Mouse (Mus musculus) heart, embryonic 16.5 days (tissue): Measurements from ENCODE around the gene Pabpn1l. TPM values are rescaled to one million over a fixed set of nuclear protein-coding genes. Genes with fewer than 3 reads are reported as not detected.

Experiments
- ATAC-seq: fragments of 200-750 bp; cut with Nextera tagmentation; replicated peaks from 2 replicates; pipeline ENCODE4 v1.8.0; 2017; ENCODE audit warnings: moderate number of reproducible peaks; ENCODE audit not compliant: insufficient read depth, low FRiP score; ENCODE audit errors: extremely low read depth
- H3K27ac ChIP-seq: fragments of 300-500 bp; sonication (generic); 2 replicates; pipeline ENCODE4 v1.5.1; 2014; ENCODE audit warnings: mild to moderate bottlenecking, low read length, control low read depth, moderate library complexity
- H3K27me3 ChIP-seq: fragments of 300-500 bp; sonication (generic); 2 replicates; pipeline ENCODE4 v1.6.1; 2014; ENCODE audit warnings: low read length, mixed read lengths; ENCODE audit not compliant: control insufficient read depth, insufficient read depth
- H3K36me3 ChIP-seq: fragments of 300-500 bp; sonication (generic); 2 replicates; pipeline ENCODE4 v1.6.1; 2014; ENCODE audit not compliant: control insufficient read depth, insufficient read depth
- H3K4me1 ChIP-seq: fragments of 300-500 bp; sonication (generic); 2 replicates; pipeline ENCODE4 v1.6.1; 2014; ENCODE audit warnings: low read length, mixed read lengths; ENCODE audit not compliant: control insufficient read depth, insufficient read depth
- H3K4me2 ChIP-seq: fragments of 300-500 bp; sonication (generic); 2 replicates; pipeline ENCODE4 v1.6.1; 2014; ENCODE audit warnings: low read depth, mild to moderate bottlenecking, control low read depth, low read length
- H3K4me3 ChIP-seq: fragments of 300-500 bp; sonication (generic); 2 replicates; pipeline ENCODE4 v1.5.1; 2014; ENCODE audit warnings: mild to moderate bottlenecking, control low read depth, low read length
- H3K9ac ChIP-seq: fragments of 300-500 bp; sonication (generic); 2 replicates; pipeline ENCODE4 v1.6.1; 2014; ENCODE audit warnings: low read length, control low read depth
- H3K9me3 ChIP-seq: fragments of 300-500 bp; sonication (generic); replicated peaks from 2 replicates; pipeline ENCODE4 v1.6.1; 2016; ENCODE audit warnings: low read length; ENCODE audit not compliant: control insufficient read depth
- WGBS: fragments of 180-500 bp; shearing (Covaris S2); extraction: QIAGEN DNeasy Blood & Tissue Kit; methylation state at CpG from one replicate; pipeline ENCODE4 v1.1.7; 2014; 5-methylcytosine and 5-hydroxymethylcytosine counted together
- microRNA-seq: library from miRNA; unstranded; fragments of <30 nt; microRNA quantifications from one replicate; pipeline ENCODE4, GENCODE M21; 2017
- polyA plus RNA-seq: library from polyadenylated mRNA; unstranded; fragments of >200 nt; fragmentation: Nextera tagmentation; extraction: Ambion mirVana; gene quantifications from 2 replicates; pipeline ENCODE4 v1.2.1, GENCODE M21; 2015

The Pabpn1l gene
- polyA plus RNA-seq, 1 experiment from 2014 or later: not detected

- no peaks in the 10 kb centered on the region for H3K27me3 ChIP-seq
- H3K9ac ChIP-seq: no peak overlapping the region
- peaks cover 29% of the 10 kb centered on the region for H3K36me3 ChIP-seq
- ATAC-seq: no peak
- H3K4me1 ChIP-seq: peaks cover 34% of the 10 kb centered on the region
- no peak overlapping the region for H3K27ac ChIP-seq
- H3K9me3 ChIP-seq: no peaks in the 10 kb centered on the region
- no peak overlapping the region for H3K4me3 ChIP-seq
- H3K4me2 ChIP-seq: no peak overlapping the region
- WGBS: 89% methylated on average over 17 of the region's 17 CpGs
Observed at GRCm38 (mm10) chr8:122571750-122572267, 50.7 kb downstream of the Pabpn1l start.

DNA sequence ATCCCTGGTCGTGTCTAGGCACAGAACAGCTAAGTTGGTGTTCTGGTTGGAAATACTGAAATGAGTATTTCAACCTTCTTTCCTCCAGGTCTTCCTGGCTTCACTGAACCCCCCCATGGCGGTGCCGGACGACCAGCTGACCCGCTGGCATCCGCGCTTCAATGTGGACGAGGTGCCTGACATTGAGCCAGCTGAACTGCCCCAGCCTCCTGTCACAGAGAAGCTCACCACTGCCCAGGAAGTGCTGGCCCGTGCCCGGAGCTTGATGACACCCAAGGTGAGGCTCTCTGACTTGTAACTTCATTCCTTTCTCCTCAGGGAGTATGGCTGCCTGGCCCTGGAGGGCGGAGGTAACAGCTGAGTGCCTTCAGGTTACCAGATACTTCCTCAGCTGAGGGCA lies 51.4 kb downstream of the Pabpn1l start:
- H3K9ac ChIP-seq: no peak overlapping the region
- H3K9me3 ChIP-seq: no peaks in the 10 kb centered on the region
- H3K4me3 ChIP-seq: no peak overlapping the region
- no peak for ATAC-seq
- peaks cover 41% of the 10 kb centered on the region for H3K4me1 ChIP-seq
- WGBS: 92% methylated on average over 11 of the region's 11 CpGs
- peaks cover 29% of the 10 kb centered on the region for H3K36me3 ChIP-seq
- H3K27ac ChIP-seq: no peak overlapping the region
- no peaks in the 10 kb centered on the region for H3K27me3 ChIP-seq
- no peak overlapping the region for H3K4me2 ChIP-seq

- Histone ChIP-seq H3K4me1 (peaks cover 30% of the 10 kb centered on the region), H3K27ac (no peak overlapping the region), H3K9me3 (no peaks in the 10 kb centered on the region), H3K36me3 (peaks cover 29% of the 10 kb centered on the region), H3K4me2 (no peak overlapping the region), H3K4me3 (no peak overlapping the region), H3K27me3 (no peaks in the 10 kb centered on the region), H3K9ac (no peak overlapping the region)
- 94% methylated on average over 16 of the region's 16 CpGs for WGBS
- ATAC-seq: no peak
Observed at GRCm38 (mm10) chr8:122569996-122570395, 52.5 kb downstream of the Pabpn1l start.

Small RNA genes lying within 50 kb of the gene (microRNA-seq; reads per million reads assigned to microRNA genes)
- not detected for gene Mir6396

Other genes with a start within 250 kb of the Pabpn1l start
- 28.2 and 28.7 TPM in 2 replicates for gene Zc3h18, start 246.1 kb downstream of the Pabpn1l start, polyA plus RNA-seq
- 0.21 TPM in 1 of 2 replicates, not detected in the other for gene Il17c, start 200.7 kb downstream of the Pabpn1l start, polyA plus RNA-seq
- gene Cyba, start 189.8 kb downstream of the Pabpn1l start, polyA plus RNA-seq: 170 and 202 TPM in 2 replicates
- gene Mvd, start 179.3 kb downstream of the Pabpn1l start, polyA plus RNA-seq: 15.9 and 16.1 TPM in 2 replicates
- 2.8 and 3.6 TPM in 2 replicates for gene Snai3, start 162.0 kb downstream of the Pabpn1l start, polyA plus RNA-seq
- 42.1 and 48.6 TPM in 2 replicates for gene Rnf166, start 146.7 kb downstream of the Pabpn1l start, polyA plus RNA-seq
- 25.2 and 27.8 TPM in 2 replicates for gene Ctu2, start 146.6 kb downstream of the Pabpn1l start, polyA plus RNA-seq
- 13.5 and 15.3 TPM in 2 replicates for gene Piezo1, start 71.4 kb downstream of the Pabpn1l start, polyA plus RNA-seq
- gene Cdt1, start 54.7 kb downstream of the Pabpn1l start, polyA plus RNA-seq: 27.9 and 29.0 TPM in 2 replicates
- 159 and 204 TPM in 2 replicates for gene Aprt, start 45.8 kb downstream of the Pabpn1l start, polyA plus RNA-seq
- gene Galns, start 11.3 kb downstream of the Pabpn1l start, polyA plus RNA-seq: 10.0 and 10.4 TPM in 2 replicates
- gene Trappc2l, start 11.1 kb downstream of the Pabpn1l start, polyA plus RNA-seq: 58.2 and 60.1 TPM in 2 replicates
- gene Cbfa2t3, start 76.4 kb upstream of the Pabpn1l start, polyA plus RNA-seq: 4.6 and 4.8 TPM in 2 replicates
- gene Acsf3, start 152.7 kb upstream of the Pabpn1l start, polyA plus RNA-seq: 14.9 and 17.2 TPM in 2 replicates
- 0.41 and 0.51 TPM in 2 replicates for gene Cdh15, start 225.2 kb upstream of the Pabpn1l start, polyA plus RNA-seq